Mouse (Mus musculus) CD4-positive helper T cell, adult 2 months (primary cell): ENCODE measurements around the gene Bcl7c.
A peak's percentile ranks its signal among the peaks of the same experiment; 100 is the strongest.
"Not testable (repeated sequence)": the region's sequence is repeated elsewhere in the genome, so short reads cannot be mapped to it uniquely, and the experiment has no call there.

Source experiments
- DNase-seq: peaks from one replicate; pipeline ENCODE4 v3.0.0-alpha.2; 2012; ENCODE audit warnings: low read depth, missing footprints, low spot score

Bcl7c gene

DNA sequence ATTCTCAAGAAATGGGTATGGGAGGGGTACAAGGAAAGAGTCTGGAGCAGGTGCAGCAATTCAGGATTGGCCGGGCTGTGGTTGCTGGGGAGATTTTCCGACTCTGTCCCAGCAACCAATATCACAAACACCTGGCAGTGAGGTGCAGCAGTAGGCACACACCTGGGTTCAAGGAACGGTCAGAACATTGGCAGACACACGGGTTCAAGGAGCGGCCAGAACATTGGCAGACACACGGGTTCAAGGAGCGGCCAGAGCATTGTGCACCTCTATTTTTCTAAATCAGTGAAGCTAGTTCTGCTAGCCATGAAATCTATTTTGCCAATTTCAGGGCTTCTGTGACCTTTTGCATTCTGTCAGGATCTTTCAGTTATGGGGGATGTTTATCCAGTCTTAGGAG lies 61.2 kb downstream of the Bcl7c start:
- DNase-seq, result not testable (repeated sequence)

- DNase-seq, result peak; percentile 60
Measured at GRCm38 (mm10) chr7:127646363-127646762, 62.4 kb downstream of the Bcl7c start.

GRCm38 (mm10) chr7:127642254-127642653 lies 66.5 kb downstream of the Bcl7c start:
- DNase-seq, result no peak

DNA sequence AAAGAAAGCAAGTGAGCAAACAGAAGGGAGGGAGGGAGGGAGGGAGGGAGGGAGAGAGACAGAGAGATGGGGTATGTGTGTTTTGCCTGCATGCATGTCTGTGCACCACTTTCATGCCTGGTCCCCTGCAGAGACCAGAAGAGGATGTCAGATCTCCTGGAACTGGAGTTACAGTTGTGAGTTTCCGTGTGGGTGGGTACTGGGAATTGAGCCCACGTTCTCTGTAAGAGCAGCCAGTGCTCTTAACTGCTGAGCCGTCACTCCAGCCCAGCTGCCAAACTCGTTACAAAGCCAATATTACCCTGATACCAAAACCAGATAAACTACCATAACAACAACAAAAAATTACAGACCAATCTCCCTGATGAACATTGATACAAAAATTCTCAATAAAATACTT lies 67.5 kb downstream of the Bcl7c start:
- DNase-seq, result no peak

DNA sequence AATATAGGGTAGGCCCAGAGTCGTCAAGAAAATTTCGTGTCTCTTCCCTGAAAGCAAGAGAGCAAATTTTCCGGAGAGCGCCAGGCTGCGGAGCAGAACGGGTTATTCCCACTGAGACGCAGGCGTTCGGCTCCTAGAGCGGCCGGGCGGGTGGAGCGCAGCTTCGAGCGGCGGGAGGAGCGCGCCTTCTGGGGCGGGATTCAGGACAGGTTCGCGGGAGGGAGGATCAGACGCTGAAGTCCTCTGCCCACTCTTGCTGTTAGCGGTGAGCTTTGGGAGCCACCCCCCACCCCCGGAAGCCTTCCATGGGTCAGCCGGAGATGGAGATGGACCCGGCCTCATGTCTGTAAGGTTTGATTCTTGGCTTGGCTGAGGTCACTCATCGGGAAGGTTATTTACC lies 71.8 kb downstream of the Bcl7c start:
- no peak for DNase-seq

DNA sequence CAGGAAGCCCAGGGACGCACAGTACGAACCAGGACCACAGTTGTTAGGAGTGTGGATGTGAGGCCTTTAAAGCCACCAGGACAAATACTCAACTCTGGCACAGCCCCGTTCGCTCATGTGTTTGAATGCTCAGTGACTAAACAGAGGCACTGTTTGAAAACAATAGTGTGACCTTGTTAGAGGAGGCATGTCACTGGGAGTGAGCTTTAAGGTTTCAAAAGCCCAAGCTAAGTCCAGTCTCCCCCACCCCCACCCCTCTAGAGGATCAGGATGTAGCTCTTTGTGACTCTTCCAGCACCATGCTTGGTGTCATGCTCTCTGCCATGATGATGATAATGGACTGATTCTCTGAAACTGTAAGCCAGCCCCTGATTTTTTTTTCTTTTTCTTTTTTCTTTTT lies 77.3 kb downstream of the Bcl7c start:
- no peak for DNase-seq

DNA sequence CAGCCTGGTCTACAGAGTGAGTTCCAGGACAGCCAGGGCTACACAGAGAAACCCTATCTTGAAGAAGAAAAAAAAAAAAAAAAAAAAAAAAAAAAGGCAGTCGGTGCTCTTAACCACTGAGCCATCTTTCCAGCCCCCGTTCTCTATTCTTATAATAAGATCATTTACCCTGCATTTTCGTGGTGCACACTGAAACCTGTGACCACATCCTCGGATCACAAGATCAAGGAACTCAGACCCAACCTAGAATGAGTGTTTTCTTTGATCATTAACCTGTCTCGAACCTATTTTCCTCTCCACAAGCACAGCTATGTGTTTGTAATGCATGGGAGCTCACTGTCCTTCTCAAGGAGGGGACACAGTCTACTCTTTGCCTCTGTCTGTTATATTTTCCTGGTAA lies 80.1 kb downstream of the Bcl7c start:
- peak; percentile 85 for DNase-seq

DNA sequence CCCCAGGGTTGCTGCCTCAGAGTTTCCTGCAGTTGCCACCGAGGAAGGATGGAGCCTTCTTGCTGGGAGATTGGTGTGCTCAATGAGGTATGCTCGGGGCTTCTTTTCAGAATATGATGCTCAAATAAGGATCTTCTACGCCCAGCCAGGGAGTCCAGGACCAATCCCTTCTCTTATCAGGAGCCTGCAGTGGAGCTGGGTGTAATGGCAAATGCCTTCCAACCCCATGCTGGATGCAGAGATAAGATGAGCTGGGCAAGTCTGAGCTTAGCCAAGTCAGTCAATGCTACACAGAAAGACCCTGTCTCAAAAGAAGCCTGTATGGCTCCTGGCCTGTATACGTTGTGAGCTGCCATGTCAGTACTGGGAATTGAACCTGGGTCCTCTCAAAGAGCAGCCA lies 82.3 kb downstream of the Bcl7c start:
- no peak for DNase-seq

DNA sequence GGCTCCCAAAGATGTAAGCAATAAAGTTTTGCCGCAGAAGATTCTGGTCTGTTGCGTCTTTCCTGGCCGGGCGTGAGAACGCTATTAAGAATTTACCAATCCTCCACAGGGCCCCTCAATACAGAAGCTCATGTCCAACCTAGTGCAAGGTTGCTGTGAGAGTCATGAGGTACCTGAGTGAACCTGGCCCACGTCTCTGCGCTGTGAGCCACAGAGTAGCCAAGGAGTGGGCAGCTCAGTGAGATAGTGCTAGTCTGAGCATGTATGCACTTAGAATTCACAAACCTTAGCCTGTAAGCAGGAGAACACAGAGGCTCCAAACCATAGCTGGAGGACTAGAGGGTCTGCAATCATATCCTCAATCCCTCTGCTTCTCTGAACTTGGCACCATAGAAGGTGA lies 82.7 kb downstream of the Bcl7c start:
- no peak for DNase-seq

- DNase-seq, result not testable (repeated sequence)
Measured at GRCm38 (mm10) chr7:127618402-127618801, 90.3 kb downstream of the Bcl7c start.

- DNase-seq, result no peak
Measured at GRCm38 (mm10) chr7:127617962-127618361, 90.8 kb downstream of the Bcl7c start.

- peak; percentile 27 for DNase-seq
Measured at GRCm38 (mm10) chr7:127616881-127617280, 91.9 kb downstream of the Bcl7c start.

DNA sequence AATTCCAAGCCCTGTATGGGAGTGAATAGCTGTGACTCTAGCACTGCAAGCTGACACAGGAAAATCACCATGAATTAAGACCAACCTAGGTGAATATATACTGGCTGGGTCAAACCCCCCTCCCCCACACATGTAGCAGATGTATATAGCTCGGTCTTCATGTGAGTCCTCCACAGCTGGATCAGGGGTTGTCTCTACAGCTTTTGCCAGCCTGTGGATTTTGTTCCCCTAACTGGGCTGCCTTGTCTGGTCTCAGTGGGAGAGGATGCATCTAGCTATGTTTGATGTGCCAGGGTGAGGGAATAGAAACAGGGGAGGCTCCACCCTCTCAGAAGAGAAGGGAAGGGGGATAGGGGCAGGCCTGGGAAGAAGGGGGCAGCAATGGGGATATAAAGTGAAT lies 92.4 kb downstream of the Bcl7c start:
- DNase-seq, result no peak

GRCm38 (mm10) chr7:127614891-127615843 lies 93.6 kb downstream of the Bcl7c start, which contains the start of gene Zfp629:
Gene Zfp629 (minus strand): TSS chr7:127615797.
- peak; percentile 21 for DNase-seq

- peak; percentile 34 for DNase-seq
Measured at GRCm38 (mm10) chr7:127614511-127614890, 94.2 kb downstream of the Bcl7c start.

GRCm38 (mm10) chr7:127614091-127614490 lies 94.6 kb downstream of the Bcl7c start:
- DNase-seq, result no peak

- DNase-seq, result no peak
Measured at GRCm38 (mm10) chr7:127613501-127613900, 95.2 kb downstream of the Bcl7c start.

DNA sequence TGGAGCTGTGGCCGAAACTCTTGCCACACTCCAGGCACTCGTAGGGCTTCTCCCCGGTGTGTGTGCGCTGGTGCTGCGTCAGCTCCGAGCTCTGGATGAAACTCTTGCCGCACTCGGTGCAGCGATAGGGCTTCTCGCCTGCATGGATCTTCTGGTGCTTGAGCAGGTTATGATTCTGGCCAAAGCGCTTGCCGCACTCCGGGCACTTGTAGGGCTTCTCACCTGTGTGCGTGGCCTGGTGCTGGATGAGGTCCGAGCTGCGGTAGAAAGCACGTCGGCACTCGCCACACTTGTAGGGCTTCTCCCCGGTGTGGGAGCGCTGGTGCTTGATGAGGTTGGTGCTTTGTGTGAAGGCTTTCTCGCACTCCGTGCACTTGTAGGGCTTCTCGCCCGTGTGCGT lies 97.2 kb downstream of the Bcl7c start:
- DNase-seq, result no peak
